Mouse (Mus musculus) bone marrow macrophage, adult 2 months (primary cell): ENCODE measurements around the gene Akr1b8.

Experiments used
- CTCF ChIP-seq: IDR thresholded peaks from 2 replicates; pipeline ENCODE4 v1.5.1; 2012; ENCODE audit warnings: low read depth, mild to moderate bottlenecking, low read length, moderate library complexity
- POLR2A ChIP-seq: IDR thresholded peaks from 2 replicates; pipeline ENCODE4 v1.6.1; 2012; ENCODE audit warnings: mild to moderate bottlenecking, low read depth, low read length, borderline replicate concordance

- TF ChIP-seq CTCF (no peak), POLR2A (no peak)
These were observed at the start of gene Akr1b8 for GRCm38 (mm10) chr6:34353658-34354353.
